Mouse (Mus musculus) heart, postnatal 36 days (tissue): ENCODE results near the gene Efcab5. TPM values are rescaled to one million over a fixed set of nuclear protein-coding genes. Genes with fewer than 3 reads are reported as not detected.
A peak's percentile ranks its signal among the peaks of the same experiment; 100 is the strongest.
"Not testable (repeated sequence)": the region's sequence is repeated elsewhere in the genome, so short reads cannot be mapped to it uniquely, and the experiment has no call there.

Experiments used
- DNase-seq, 2 experiments: peaks; one replicate each; pipeline ENCODE4 v3.0.0; 2021 to 2022
- intact Hi-C: fragments of 180-260 bp; cut with DNase I; formaldehyde crosslinking; loops from one replicate; pipeline ENCODE4 v1.15.1; 2025
- total RNA-seq, 2 experiments: library from RNA; stranded (reverse); gene quantifications; 2 replicates each; pipeline ENCODE4 v1.2.3; 2021

Efcab5 gene
- total RNA-seq, 2 experiments from 2014 or later: 0.31 to 0.73 TPM

DNA sequence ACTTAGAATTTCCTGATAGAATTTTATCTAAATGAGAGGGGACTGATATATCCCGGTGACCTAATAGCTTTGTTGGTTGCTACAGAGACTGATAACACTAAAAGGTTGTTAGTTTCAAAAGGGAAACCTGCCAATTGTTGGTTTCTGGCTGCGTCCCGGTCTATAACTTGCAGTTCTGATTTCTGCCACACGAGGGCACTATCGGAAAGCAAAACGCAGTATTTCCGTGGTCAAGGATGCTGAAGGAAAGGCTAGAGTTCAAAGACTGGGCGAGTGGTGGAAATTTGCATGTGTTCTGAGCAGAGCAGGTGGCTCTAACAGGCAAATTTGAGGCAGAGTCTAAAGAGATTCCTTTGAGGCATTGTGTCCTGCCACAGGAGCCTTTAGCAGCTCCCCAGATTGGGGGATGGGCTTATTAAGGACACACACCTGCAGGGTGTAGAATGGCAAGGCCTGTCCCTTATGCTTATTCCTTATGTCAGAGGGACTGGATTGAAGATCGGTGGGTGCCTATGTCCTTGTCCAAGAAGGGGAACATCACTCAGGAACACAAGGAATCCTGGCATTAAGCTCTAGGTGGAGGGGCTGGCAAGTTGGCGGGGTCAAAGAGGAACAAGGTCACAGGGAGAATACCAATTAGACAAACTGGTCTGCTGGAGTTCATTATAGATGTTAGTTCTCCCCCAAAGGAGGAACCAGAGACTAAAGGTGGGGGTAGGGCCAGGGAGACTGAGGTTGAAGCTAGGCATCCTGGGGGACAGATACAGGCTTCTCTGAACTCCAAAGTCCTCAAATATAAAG lies 88.4 kb downstream of the Efcab5 start:
- intact Hi-C loops: loop anchor here (1.0 to 10.0 kb wide), 3 partner anchors 114 to 364 kb away; partner anchors contain the start of gene Coro6
- DNase-seq: peak; percentile 85 to 91

DNA sequence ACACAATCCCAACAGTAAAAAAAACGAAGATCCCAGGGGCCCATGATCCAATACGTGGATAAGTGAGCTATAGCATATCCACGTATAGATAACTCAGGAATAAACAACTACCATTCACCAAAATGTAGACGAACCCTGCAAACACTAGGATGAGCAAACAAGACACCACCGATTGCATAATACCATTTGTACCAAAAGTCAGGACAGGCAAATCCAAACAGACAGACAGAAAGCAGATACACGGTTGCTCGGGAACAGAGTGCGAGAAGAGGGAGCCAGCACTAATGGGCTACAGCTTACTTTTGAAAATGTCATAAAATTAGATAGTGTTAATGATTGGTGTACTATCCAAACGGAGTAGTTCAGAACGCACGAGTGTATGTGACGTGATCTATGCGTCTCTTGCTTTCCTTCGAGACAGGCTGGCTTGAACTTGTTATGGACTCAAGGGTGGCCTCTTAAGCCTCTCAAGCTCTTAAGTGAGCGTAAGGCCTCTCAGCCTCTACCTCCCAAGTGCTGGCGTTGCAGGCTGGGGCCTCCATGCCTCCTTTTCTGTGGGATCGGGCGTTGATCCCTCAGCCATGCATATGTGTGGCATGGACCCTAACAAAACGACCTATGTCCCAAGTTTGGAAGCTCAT lies 90.3 kb downstream of the Efcab5 start:
- intact Hi-C loops: loop anchor here (2.0 kb wide), 1 partner anchor 530 kb away; no protein-coding TSS in a partner anchor
- DNase-seq: no peak

DNA sequence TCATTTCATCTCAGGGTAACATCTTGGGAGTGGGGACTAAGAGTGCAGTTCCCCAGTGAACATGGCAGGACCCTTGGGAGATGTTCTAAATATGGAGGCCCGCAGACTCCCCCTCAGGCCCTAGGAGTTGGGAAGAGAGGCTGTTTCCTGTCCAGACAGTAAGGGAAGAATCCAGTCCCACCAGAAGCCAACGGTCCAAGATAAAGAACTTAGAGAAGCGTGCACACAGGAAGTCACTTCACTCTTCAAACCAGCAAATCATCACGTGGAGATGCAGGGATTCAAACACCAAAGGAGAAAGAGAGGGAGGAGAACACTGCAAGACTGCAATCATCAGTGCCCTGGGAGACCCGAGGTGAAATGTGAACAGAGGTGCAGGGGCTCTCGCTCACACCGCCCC lies 91.8 kb downstream of the Efcab5 start:
- no peak for DNase-seq
- intact Hi-C loops: no loop called here

DNA sequence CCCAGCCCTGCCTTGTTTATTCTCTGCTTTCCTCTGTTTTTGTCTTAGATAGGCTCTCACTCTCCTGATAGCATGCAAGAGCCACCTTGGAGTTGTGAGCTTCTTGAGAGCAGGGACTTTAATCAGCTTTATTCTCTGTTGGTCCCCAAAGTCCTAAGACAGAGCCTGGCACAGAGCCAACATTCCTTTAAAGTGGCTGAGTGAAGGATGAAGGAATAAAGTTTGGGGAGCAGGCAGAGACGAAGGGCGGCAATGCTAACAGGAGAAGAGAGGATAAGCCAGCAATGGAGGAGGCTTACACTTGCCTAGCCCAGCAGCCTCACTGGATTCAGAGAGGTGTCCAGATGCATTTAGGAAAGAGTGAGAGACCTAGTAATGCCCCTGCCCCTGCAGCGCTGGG lies 92.2 kb downstream of the Efcab5 start:
- intact Hi-C loops: no loop called here
- DNase-seq: no peak

DNA sequence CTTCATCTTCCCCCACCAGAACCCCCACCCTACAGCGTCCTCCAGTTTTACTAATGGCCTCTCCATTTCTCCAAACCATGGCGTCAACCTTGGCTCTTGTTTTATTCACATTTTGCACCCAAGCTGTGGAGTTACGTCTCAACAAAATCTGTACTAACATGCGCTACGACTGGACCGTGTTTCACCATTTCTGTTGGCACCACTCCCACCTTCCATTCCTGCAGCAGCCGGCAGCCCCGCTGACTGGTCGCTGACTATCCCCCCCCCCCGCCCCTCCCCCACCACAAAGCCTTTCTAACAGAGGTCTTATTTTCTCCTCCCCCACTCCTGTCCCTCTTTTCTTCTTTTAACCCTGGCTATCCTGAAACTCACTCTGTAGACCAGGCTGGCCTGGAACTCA lies 93.6 kb downstream of the Efcab5 start:
- intact Hi-C loops: no loop called here
- no peak for DNase-seq

DNA sequence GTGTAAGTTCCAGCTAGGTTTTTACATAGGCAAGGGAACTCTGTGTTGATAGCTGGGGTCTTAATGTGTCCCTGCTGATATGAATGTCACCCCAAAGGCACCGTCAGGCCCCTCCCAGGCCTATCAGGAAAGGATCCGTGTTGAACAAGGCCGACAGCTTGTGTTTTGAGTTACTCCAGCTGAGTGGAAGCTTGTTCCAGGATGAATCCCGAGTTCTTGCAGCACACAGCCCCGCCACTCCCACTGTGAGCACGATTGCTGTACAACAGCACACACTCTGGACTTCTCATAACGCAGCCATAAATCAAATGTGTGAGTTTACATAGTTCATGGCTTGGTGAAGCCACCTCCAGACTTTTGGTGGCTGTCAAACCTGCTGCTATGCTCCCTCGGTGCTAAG lies 94.6 kb downstream of the Efcab5 start:
- no peak for DNase-seq
- intact Hi-C loops: loop anchor here (5.0 kb wide), 2 partner anchors 307 to 417 kb away; partner anchors contain the start of gene Trarg1

DNA sequence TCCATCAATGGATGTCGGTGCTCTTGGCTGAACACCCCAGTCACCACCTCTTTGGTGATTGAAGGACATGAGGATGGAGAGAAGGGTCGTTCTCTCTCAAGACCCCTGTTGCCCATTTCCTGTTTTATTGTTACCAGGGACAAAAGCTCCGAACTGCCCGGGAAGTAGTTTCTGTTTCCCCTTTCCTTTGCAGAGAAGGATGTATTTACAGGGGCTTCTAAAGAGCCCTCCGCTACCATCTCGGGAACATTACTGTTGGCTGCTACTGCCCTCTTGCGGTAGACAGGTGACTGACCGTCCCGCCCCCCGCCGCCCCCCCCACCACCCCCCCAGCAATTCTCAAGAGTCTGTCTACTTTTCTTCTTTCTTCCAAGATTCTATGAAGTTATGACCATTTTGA lies 95.6 kb downstream of the Efcab5 start:
- DNase-seq: peak; percentile 57 to 60
- intact Hi-C loops: loop anchor here (1.0 to 5.0 kb wide), 3 partner anchors 96 to 416 kb away; partner anchors contain the start of gene Trarg1

DNA sequence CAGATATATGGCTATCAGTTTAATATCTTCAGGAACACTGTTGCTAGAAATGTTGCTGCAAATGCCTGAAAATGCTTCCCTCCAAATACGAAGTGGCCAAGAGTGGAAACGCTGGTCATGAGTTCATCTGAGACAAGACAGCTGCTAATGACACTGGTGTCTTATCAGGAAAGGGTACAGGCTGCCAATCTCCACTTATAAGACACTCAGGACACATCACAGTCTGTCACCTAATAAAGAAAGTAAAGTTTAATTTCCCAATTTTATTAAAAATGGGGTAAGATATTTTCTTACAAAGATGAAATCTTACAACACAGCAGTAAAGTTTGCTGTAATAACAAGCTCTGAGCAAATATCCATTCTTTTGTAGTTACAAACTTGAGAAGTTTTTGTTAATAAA lies 99.6 kb downstream of the Efcab5 start:
- intact Hi-C loops: no loop called here
- no peak for DNase-seq

DNA sequence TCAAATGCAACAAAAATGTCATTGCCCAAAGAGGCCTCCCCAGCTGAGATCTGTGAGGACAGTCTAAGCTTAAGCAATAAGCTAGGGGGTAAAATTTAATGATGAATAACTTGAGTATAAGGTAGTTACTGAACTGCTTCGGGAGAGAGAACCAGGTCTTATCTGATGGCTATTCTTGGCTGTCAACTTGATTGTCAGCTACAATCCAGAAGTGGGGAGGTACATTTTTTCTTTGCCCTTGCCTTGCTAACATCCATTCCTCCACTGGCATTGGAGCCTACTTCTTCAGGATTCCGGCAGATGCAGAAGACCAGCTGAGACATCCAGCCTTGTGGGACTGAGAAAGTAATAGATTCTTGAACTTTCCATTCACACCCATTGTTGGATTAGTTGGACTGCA lies 101.8 kb downstream of the Efcab5 start:
- intact Hi-C loops: no loop called here
- DNase-seq: no peak

DNA sequence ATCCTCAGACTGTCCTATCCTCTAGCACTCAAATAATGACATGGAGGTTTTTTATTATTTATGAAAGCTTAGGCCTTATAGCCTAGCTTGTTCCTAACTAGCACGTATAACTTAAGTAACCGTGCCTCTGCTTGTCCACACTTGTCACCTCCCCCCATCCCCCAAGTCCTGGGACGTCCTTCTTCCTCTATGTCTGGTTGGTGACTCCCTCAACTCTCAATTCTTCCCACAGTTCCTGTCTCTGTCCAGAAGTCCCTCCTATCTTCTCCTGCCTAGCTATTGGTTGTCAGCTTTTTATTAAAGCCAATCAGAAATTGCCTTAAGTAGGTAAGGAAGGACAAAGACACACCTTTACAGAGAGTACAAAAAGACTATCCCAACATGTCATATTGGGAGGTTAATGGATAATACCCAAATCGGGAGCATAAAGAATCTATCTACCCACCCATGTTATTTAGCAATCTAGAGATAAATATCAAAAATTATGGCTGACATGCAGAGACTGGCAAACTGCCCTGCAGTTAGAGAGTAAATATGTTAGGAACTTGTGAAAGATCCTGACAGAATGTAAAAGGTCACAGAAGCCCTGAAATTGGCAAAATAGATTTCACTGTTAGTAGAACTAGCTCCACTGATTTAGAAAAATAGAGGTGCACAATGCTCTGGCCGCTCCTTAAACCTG lies 104.6 kb downstream of the Efcab5 start:
- DNase-seq: no peak
- intact Hi-C loops: no loop called here

DNA sequence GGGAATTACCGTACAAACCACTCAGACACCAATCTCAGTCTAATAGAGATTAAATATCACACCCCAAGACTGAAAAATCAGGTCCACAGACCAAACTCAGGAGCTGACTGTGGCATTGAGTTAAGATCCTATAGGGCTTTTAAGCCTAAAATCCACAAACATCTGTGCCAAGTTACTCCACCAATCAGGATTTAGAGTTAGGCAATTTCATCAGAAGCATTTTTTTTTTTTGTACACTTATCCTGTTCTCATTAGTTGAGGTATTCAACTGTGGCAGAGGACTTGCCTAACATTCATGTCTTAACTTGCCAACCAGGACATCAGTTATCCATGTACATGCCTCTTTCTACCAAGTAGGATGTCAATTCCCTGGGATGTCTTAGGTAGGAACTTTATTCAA lies 109.4 kb downstream of the Efcab5 start:
- no peak for DNase-seq
- intact Hi-C loops: loop anchor here (10.0 kb wide), 1 partner anchor 295 kb away; no protein-coding TSS in a partner anchor

DNA sequence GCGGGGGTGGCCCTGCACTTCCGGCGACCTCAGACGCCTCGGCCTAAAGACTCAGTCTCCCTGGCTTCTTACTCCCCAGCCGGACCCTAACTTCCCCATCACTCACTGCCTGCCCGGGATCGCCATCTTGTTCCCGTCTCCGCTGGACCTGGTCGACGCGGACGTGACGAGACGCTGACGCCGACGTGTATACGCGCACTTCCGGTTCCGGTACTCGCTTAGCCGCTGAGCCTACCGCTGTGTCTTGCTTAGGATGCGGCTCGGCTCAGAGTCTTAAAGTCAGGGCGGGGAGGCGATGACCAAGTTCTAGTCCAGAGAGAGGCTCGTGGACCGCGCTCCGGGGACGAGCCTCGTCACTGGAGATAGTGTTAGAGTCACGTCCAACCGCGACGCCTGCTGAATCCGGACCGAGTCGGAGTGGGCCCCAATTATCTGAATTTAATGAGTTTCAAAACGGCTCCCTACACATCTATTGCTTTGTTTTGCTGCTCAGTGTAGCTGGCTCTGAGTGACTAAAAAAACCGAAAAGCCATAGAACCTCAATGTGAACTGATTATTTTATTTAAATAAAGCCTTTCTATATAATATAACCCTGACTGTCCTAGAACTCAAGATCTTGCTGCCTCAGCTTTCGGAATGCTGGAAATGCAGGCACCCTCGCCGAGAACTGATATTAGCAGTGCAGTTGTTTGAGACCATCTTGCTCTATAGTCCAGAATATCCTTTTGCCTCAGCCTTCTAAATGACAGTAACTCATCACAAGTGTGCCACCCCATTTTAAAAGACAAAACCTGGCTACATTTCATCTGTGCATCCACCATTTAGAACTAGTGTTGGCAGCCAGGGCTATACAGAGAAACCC lies 110.3 kb downstream of the Efcab5 start, which contains the start of gene Nsrp1:
Gene Nsrp1, minus strand, starts transcription at position 163 of the 862 bp plus-strand sequence.
- DNase-seq: peak; percentile 90 to 92
- intact Hi-C loops: loop anchor here (10.0 kb wide), 1 partner anchor 294 kb away; no protein-coding TSS in a partner anchor

DNA sequence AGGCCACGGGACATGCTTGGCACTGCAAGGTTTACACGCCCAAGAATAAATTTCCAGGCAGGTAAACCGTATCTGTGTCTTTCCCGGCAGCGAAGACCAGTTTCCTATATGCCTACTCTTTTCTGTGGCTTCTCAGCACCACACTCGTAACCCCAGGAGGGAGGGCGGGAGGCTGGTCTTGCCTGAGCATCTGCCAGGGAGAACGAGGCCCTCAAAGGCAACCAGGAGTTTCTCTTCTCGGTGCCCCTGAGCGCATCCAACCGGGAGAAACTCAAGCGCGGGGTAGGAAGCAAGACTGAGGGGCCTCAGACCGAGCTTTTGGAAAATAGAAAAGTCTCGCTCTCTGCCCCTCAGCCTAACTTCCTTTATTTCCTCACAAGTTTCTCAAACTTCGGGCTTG lies 111.0 kb downstream of the Efcab5 start:
- intact Hi-C loops: loop anchor here (10.0 kb wide), 1 partner anchor 293 kb away; no protein-coding TSS in a partner anchor
- DNase-seq: no peak

DNA sequence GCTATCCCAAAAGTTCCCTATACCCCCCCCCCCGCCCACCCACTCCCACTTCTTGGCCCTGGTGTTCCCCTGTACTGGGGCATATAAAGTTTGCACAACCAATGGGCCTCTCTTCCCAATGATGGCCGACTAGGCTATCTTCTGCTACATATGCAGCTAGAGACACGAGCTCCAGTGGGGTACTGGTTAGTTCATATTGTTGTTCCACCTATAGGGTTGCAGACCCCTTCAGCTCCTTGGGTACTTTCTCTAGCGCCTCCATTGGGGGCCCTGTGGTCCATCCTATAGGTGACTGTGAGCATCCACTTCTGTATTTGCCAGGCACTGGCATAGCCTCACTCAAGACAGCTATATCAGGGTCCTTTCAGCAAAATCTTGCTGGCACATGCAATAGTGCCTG lies 111.4 kb downstream of the Efcab5 start:
- not testable (repeated sequence) for DNase-seq
- intact Hi-C loops: loop anchor here (10.0 kb wide), 1 partner anchor 293 kb away; no protein-coding TSS in a partner anchor

DNA sequence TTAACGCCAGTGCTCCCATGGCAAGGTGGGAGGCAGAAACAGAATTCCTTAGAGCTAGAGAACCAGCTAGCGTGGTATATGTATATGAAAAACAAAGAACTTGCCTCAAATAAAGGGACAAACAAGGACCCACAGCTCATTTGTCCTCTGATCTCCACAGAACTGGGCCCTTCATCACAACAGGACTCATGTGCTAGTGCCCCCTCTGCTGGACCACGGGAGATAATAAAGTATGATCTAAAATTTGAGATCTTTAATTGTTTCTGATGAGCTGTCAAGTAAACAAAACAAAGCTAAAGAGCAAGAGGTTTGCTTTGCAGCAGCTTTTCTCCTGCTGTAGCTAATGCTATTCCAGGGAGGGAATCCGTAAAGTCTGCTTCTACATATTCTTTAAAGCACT lies 118.0 kb downstream of the Efcab5 start:
- intact Hi-C loops: loop anchor here (5.0 to 10.0 kb wide), 2 partner anchors 73 to 286 kb away; partner anchors contain the start of gene Slc6a4
- peak; percentile 11 to 12 for DNase-seq

DNA sequence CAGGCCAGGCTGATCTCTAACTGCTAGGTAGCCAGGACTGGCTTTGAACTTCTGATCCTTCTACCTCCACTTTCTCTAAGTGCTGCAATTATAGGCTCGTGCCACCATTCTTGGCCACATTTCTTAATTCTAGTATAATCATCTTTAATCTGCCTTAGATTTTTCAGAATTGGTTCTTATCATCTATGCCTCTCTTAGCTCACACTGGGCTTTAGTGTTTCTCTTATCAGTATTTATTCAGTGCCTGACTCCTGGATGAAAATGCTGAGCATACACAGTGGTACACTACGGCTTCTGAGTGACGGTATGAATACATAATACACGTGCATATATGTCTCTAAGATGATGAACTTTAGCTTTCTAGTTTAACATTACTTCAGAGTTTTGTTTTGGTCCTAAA lies 119.9 kb downstream of the Efcab5 start:
- DNase-seq: no peak
- intact Hi-C loops: no loop called here

DNA sequence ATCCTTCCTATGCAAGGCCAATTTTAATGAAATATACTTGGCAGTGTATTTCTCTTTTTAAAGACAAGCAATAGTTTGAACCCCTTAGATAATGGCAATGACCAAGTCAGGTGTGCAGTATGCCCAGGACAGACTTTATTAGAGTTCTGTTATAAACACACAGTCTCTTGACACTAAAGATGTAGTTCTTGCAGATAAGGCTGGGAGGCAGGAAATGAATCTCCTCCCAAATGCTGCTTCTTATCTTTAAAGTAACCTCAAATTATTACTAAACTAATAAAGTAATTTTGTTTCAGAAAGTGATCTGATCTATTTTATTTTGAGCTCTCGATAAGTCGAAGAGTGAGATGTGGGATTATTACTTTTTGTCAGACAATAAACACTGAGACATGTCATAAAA lies 125.4 kb downstream of the Efcab5 start:
- DNase-seq: no peak
- intact Hi-C loops: no loop called here

DNA sequence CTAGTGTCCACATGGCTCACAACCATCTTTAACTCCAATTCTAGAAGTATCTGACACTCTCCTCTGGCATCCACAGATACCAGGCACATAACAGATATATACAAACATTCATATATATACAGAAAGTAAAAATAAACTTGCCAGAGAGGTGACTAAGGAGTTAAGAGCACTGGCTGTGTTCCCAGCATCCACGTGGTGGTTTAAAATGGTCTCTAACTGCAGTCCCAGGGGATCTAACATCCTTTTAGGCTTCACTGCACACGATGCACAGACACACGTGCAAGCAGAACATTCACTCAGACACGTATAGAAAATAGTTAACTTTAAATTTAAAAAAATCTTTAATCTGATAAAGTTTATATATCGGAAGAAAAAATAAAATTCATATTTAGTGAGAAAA lies 126.8 kb downstream of the Efcab5 start:
- DNase-seq: peak in 1 of 2 experiments; percentile 9
- intact Hi-C loops: no loop called here

DNA sequence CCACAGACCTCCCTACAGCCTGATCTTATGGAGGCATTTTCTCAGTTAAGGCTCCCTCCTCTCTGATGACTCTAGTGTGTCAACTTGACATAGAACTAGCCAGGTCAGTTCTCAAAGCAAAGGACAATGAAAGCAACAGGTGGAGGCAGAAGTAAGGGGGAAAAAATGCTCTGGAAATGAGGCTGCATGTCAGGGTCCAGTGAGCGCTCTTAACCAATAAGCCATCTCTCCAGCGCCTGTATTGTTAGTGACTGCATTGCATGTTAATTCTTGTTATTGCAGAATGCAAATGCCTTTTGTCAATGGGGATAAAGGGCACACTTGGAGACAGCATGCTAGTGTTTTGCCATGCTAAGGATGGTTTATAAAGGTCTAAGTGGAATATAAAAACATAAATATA lies 146.0 kb downstream of the Efcab5 start:
- no peak for DNase-seq
- intact Hi-C loops: no loop called here

DNA sequence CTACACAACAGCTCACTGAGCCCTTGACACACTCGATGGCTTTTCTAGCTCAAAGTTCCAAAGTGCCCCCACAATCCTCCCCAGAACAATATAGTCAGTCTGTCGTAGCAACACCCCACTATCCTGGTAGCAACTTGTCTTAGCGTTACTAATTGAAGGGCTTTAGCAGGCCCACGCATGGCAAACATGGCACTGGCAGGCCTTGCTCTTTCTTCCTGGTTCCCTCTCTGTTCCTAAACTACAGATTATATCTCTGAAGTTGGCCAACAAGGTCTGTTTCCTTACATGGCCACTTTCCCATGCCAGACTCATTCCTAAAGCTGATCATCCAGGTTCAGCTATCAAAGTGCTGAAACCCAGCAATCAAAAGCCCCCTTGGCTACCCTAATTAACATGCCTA lies 146.9 kb downstream of the Efcab5 start:
- DNase-seq: no peak
- intact Hi-C loops: no loop called here
